Mouse (Mus musculus): Measurements from ENCODE around the gene Malrd1. TPM values are rescaled to one million over a fixed set of nuclear protein-coding genes. Genes with fewer than 3 reads are reported as not detected.
"Not testable (repeated sequence)": the region's sequence is repeated elsewhere in the genome, so short reads cannot be mapped to it uniquely, and the experiment has no call there.

The Malrd1 gene
- total RNA-seq (2022) = not detected

GRCm38 (mm10) chr2:15526241-15526924, at the start of gene Malrd1:
TSS of gene Malrd1 (plus strand) at chr2:15526479.
- DNase-seq = no peak

- no peak for DNase-seq
Observed at GRCm38 (mm10) chr2:15538643-15539042, 12.4 kb downstream of the Malrd1 start.

- no peak for DNase-seq
Observed at GRCm38 (mm10) chr2:15613327-15613948, 87.2 kb downstream of the Malrd1 start.

- no peak for DNase-seq
Observed at GRCm38 (mm10) chr2:15614026-15614425, 87.7 kb downstream of the Malrd1 start.

GRCm38 (mm10) chr2:15635761-15636160, 109.5 kb downstream of the Malrd1 start:
- no peak for DNase-seq

GRCm38 (mm10) chr2:15643864-15644263, 117.6 kb downstream of the Malrd1 start:
- no peak for DNase-seq

GRCm38 (mm10) chr2:15656388-15656787, 130.1 kb downstream of the Malrd1 start:
- DNase-seq = no peak

GRCm38 (mm10) chr2:15702977-15703376, 176.7 kb downstream of the Malrd1 start:
- DNase-seq = no peak

GRCm38 (mm10) chr2:15740945-15741344, 214.7 kb downstream of the Malrd1 start:
- DNase-seq = no peak

- no peak for DNase-seq
Observed at GRCm38 (mm10) chr2:15744979-15745688, 218.9 kb downstream of the Malrd1 start.

- no peak for DNase-seq
Observed at GRCm38 (mm10) chr2:15784818-15785217, 258.5 kb downstream of the Malrd1 start.

GRCm38 (mm10) chr2:15815724-15816123, 289.4 kb downstream of the Malrd1 start:
- no peak for DNase-seq

- no peak for DNase-seq
Observed at GRCm38 (mm10) chr2:15869380-15869779, 343.1 kb downstream of the Malrd1 start.

GRCm38 (mm10) chr2:15893418-15894120, 367.3 kb downstream of the Malrd1 start:
- DNase-seq = no peak

- DNase-seq = no peak
Observed at GRCm38 (mm10) chr2:15925432-15925831, 399.2 kb downstream of the Malrd1 start.

- no peak for DNase-seq
Observed at GRCm38 (mm10) chr2:15926041-15926440, 399.8 kb downstream of the Malrd1 start.

GRCm38 (mm10) chr2:15931479-15931878, 405.2 kb downstream of the Malrd1 start:
- no peak for DNase-seq

- DNase-seq = no peak
Observed at GRCm38 (mm10) chr2:15931924-15932323, 405.6 kb downstream of the Malrd1 start.

- DNase-seq = no peak
Observed at GRCm38 (mm10) chr2:15932340-15932739, 406.1 kb downstream of the Malrd1 start.

GRCm38 (mm10) chr2:16002925-16003324, 476.6 kb downstream of the Malrd1 start:
- no peak for DNase-seq

GRCm38 (mm10) chr2:16017046-16017445, 490.8 kb downstream of the Malrd1 start:
- DNase-seq = not testable (repeated sequence)

GRCm38 (mm10) chr2:16017719-16018118, 491.4 kb downstream of the Malrd1 start:
- DNase-seq = not testable (repeated sequence)

- no peak for DNase-seq
Observed at GRCm38 (mm10) chr2:16029752-16030151, 503.5 kb downstream of the Malrd1 start.

All from adrenal gland, adult 8-10 months (tissue).